Comparison of ENCODE assay signal across 35 mouse cellular contexts in genomic region chr9:59433729-59434128, GRCm38 (mm10).
"Had no signal": no experiment of that assay in that cellular context is flagged by ENCODE, and none has a peak within 500 bp of the region (broad histone marks: within the 10 kb centered on the region; RNA-seq: fewer than 3 reads in every experiment).

No protein-coding gene starts in this region.

- H3K9me3 ChIP-seq: heart, embryonic 10.5 days; heart, embryonic 12.5 days; heart, embryonic 13.5 days; heart, embryonic 15.5 days; hindbrain, embryonic 10.5 days; hindbrain, embryonic 12.5 days; hindbrain, embryonic 13.5 days; hindbrain, embryonic 15.5 days; intestine, embryonic 15.5 days; kidney, embryonic 15.5 days had no signal

- H3K4me2 ChIP-seq: heart, embryonic 11.5 days; heart, embryonic 12.5 days; heart, embryonic 13.5 days; heart, embryonic 15.5 days; hindbrain, embryonic 12.5 days; hindbrain, embryonic 13.5 days; hindbrain, embryonic 14.5 days; hindbrain, embryonic 15.5 days; intestine, embryonic 15.5 days; kidney, embryonic 15.5 days had no signal

- H3K27me3 ChIP-seq: heart, embryonic 12.5 days; heart, embryonic 13.5 days; heart, embryonic 15.5 days; hindbrain, embryonic 12.5 days; hindbrain, embryonic 13.5 days; hindbrain, embryonic 15.5 days; intestine, embryonic 15.5 days; kidney, embryonic 15.5 days had no signal

- H3K9ac ChIP-seq: heart, embryonic 12.5 days; heart, embryonic 13.5 days; heart, embryonic 15.5 days; hindbrain, embryonic 12.5 days; hindbrain, embryonic 13.5 days; hindbrain, embryonic 14.5 days; hindbrain, embryonic 15.5 days; intestine, embryonic 15.5 days; kidney, embryonic 15.5 days had no signal

- DNase-seq: heart, postnatal 10 days; heart, postnatal 14 days; heart, postnatal 36 days; kidney, adult 11 months; kidney, adult 18-20 months; kidney, adult 2 months; kidney, adult 8-10 months; kidney, adult 9 months; kidney, postnatal 10 days; kidney, postnatal 14 days; kidney, postnatal 25 days; kidney, postnatal 36 days; kidney, postnatal 4 days; layer of hippocampus, adult 9-11 months; layer of hippocampus, postnatal 36 days had no signal

- H3K36me3 ChIP-seq: intestine, embryonic 15.5 days had no signal

- H3K27ac ChIP-seq: heart, embryonic 10.5 days; hindbrain, embryonic 10.5 days; hindbrain, embryonic 12.5 days; hindbrain, embryonic 13.5 days; hindbrain, embryonic 14.5 days; hindbrain, embryonic 15.5 days; hindbrain, postnatal 0 days; intestine, embryonic 15.5 days; kidney, embryonic 15.5 days; kidney, postnatal 0 days; layer of hippocampus, adult 2 months; left cerebral cortex, adult 2 months had no signal

- H3K4me3 ChIP-seq: heart, embryonic 10.5 days; heart, embryonic 12.5 days; heart, embryonic 13.5 days; heart, embryonic 15.5 days; hindbrain, embryonic 10.5 days; hindbrain, embryonic 12.5 days; hindbrain, embryonic 13.5 days; hindbrain, embryonic 15.5 days; intestine, embryonic 15.5 days; kidney, embryonic 15.5 days; layer of hippocampus, adult 2 months; left cerebral cortex, adult 2 months had no signal

- ATAC-seq: hindbrain, embryonic 16.5 days; hindbrain, postnatal 0 days; inflammation-experienced regulatory T-cells, adult 6 months; intestine, embryonic 15.5 days; intestine, embryonic 16.5 days; intestine, postnatal 0 days had no signal

- H3K4me1 ChIP-seq: heart, embryonic 10.5 days; hindbrain, embryonic 10.5 days; hindbrain, embryonic 12.5 days; hindbrain, embryonic 13.5 days; hindbrain, embryonic 15.5 days; intestine, embryonic 15.5 days; kidney, embryonic 15.5 days had no signal
